Mouse (Mus musculus): ENCODE measurements at regions not wholly inside any gene's neighbourhood (a gene's known extent, or its start where the extent isn't known, plus 50 kb on each side); places are given as distances from the start of the nearest gene placed in this dataset.

DNA sequence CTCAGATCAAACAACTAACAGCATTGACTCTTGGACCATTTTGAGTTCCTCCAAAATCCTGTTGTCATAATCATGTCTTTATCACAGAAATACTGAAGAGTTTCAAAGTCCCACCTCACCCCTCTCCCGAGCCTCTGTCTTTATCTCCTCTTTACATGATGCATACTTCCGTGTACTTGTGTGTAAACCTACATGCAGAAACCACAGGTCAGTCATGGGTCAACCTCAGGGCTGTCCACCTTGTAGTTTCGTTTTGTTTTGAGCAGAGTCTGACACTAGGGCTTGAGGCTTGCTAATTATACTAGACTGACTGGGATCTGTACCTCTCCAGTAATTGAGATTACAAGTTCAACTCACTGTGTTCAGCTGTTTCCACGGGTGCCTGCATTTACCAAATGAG lies 348.4 kb upstream of the Acvr2a start:
- DNase-seq, result no peak

DNA sequence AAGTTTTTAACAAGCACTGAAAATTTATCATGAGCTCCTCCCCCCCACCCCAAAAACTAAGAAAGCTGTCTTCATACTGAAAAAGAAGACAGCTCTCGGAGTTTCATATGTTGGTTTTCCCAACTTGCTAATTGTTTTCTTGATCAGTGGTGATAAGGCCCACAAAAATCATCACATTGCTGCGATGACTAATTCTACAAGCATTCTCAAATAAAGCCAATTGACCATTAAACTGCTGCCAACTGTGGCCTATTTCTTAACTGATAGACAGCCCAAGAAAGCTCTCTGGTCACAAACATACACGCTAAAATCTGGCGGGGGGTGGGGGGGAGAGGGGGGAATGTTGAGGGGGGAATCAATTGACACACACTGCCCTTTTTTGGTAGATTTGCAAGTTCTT lies 345.0 kb upstream of the Acvr2a start:
- no peak for DNase-seq

DNA sequence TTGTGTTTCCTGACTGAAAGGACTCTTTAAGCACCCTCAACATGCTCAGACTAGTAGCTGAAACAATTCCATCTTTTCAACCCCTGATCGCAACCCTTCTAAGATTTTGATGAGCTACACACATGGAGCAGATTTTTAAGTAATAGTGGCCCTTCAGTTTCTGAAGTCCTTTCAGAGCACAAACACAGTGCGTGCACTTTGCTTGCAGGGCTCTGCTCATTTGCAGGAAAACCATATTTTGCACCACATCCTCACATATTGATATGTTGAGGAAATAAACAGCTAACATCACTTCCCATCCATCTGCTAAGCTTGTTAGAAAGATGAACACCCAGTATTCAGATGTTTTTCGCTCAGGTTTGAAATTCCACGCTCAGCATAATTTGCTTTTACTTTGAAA lies 344.6 kb upstream of the Acvr2a start:
- no peak for DNase-seq

DNA sequence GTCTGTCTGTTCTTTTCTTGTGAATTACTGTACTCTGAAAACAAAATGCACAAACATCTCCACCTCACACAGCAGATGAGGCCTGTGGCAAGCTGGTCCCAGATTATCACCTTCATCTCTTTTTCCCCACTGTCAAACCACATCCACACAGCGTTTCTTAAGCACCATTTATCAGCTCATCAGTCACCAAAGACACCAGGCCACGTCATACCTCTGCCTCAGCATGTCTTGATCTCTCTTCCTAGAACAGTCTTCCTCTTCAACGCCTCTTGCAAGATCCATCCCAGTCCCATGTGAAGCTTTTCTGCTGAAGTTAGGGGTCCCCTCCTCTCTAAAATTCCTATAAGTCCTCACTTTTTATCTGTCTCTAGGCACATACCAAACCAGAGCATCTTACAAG lies 340.8 kb upstream of the Acvr2a start:
- DNase-seq, result no peak

DNA sequence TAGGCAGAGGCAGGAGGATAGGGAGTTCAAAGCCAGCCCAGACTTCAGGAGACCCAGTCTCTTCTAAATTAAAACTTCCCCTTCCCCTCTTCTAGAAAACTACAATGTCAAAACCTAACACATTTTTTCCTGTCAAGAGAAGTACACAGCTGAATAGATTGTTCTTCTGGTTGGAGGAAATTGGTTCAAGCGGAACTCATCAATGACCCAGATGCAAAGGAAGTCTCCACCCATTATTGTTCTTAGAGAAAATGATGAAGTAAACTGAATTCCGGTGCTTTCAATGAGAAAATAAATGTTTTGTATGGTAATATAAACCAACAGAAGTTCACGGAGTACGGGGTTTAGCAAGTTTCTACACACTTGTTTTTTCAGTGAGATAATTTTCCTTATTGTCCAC lies 339.3 kb upstream of the Acvr2a start:
- DNase-seq, result no peak

DNA sequence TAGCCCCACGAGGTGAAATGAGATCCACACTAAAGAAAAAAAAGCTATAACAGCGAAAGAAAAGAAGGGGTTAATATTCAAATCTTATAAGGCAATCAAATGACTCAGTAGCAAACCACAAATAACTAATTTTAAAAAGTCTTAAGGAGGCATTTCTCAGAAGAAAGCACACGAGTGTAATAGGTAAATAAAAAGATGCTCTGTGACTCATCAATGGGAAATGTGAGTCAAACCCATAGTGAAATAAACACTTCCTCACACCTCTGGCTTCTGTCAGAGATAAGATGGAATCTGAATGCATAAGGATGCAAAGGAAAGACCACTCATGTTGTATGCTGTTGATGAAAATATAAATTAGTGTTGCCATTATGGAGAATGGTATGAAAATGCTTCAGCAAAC lies 337.1 kb upstream of the Acvr2a start:
- DNase-seq, result no peak

DNA sequence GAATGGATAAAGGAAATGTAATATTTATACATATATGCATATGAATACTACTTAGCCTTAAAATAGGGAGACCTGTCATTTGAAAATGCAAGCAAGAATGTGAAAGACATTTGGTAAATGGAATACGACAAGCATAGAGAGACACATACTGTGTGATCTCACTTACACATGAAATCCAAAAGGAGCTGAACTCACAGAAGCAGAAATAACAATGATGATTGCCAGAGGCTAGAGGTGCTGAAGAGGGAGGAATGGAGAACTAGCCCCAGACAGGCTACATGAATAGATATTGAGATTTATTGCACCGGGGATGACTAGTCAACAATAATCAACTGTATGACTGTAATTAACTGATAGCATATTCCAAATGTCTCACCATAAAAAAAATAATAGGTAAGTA lies 336.6 kb upstream of the Acvr2a start:
- no peak for DNase-seq

DNA sequence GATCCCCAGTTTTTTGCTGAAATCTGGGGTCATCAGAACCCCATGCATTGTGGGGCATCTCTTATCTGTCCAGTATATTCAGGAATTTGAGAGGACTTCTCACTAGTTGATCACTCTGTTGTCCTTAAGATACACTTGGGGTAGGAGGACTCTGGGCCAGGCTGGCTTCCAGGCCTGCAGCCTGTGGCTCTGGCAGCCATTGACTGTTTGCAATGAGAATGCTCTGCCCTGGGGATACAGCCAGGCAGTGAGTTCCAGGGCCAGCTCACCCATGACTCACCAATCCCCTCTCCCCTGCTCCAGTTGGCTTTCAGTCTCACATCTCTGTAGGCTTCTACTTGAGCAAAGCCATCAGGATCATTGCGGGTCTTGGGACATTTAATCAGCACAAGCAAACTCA lies 334.3 kb upstream of the Acvr2a start:
- DNase-seq, result peak; percentile 71

DNA sequence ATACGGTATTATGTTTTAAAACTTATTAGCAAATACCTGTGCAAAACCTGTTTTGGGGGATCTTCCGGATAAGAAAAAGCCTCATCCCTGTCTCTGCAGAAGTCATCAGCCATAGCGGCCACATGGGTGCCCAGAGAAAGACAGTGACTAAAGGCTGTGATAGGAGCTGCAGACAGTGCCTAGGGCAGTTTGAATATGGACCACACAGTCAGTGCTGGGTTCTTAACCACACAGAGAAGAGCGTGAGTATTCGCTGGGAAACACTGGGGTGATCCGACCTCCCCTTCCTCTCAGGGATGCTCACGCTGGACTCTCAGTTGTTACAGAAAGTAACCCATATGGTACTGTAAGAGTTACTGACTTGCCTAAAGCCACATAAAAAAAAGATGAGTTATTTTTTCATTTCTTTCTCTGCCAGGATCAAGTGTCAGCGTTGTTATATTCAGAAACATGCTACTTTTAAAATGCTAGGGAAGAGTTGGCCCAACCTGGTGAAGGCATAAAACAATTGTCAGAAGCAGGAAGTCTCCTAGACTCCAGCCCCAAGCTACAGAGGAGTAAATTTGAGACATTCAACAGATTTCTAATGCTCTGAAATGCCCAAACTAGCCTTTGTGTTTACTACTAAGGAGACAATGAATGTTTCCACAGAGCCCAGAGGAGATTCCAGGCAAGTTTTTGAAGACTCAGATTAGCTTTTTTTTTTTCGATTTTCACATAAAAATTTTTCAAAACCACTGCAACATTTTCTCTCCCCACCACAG lies 333.3 kb upstream of the Acvr2a start:
- no peak for DNase-seq

DNA sequence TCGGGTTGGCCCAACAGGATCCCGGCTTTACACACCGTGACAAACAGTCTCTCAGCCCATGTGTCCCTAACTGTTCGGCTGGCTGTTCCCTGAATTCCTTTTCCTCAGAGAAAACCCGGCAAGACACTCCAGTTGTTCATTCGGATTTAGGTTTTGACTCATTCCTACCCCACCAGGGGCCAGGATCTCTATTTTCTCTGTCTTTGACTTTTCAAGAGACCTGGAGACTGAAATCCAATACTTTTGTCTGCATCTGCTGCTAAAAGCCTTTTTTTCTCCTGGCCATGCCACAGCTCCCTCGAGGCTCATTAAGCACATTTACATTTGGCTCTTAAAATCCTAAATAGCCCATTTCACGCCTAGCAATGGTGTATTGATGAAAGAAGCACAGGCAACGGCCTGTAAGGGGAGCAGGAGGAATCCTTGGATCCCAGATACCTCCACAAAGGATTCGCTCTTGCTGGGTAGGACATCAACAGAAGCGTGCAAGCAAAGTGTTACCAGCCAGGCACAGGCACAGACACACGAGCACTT lies 332.6 kb upstream of the Acvr2a start:
- DNase-seq, result no peak

DNA sequence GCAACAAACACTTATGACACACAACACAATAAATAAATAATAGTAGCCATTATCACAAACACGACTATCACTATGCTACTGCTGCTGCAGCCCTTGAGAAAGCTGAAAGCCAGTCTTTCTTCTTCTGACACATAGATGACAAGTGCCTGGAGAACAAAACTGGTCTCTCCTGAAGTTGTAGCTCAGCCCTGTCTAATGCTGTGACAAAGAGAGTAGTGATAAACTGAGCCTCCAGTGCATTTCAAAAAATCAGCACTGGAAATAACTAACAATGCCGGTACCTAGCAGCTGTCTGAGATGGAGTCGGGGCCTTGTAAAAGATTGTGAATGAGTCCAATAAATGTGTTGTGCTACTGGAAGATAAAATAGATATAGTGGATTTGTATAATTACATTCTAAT lies 320.3 kb upstream of the Acvr2a start:
- no peak for DNase-seq

DNA sequence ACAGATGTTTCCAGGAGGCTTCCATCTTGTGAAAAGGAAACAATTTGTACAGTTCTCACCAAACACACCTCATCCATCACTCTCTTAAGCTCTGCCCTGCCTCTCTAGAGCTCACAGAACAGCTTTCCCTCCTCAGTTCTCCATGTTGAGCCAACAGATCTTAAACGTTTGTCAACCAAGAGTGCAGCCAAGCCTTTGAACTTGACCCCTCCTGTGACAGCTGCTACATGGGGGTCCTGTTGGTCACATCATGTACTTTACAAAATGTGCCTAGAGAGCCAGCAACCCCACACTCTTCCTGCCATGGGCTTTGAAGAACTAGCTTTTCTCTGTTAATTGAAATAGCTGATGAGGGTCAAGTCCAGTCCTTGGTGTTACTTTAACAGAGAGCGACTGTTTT lies 319.8 kb upstream of the Acvr2a start:
- no peak for DNase-seq

DNA sequence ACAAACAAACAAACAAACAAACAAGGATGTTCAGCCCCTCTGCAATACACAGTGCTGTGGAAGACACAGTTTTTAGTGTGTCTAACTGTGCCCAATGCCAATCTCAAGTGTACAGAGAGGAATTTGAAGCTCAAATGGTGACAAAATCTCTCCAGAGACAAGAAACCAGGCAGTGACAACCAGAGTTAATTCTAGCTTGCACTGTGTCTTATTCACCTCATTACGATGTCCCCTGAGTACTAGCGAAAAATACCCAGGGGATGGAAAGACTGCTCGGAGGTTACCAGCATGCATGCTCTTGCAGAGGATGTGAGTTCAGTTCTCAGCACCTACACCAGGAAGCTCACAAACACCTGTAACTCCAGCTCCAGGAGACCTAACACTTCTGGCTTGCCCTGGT lies 319.3 kb upstream of the Acvr2a start:
- no peak for DNase-seq

DNA sequence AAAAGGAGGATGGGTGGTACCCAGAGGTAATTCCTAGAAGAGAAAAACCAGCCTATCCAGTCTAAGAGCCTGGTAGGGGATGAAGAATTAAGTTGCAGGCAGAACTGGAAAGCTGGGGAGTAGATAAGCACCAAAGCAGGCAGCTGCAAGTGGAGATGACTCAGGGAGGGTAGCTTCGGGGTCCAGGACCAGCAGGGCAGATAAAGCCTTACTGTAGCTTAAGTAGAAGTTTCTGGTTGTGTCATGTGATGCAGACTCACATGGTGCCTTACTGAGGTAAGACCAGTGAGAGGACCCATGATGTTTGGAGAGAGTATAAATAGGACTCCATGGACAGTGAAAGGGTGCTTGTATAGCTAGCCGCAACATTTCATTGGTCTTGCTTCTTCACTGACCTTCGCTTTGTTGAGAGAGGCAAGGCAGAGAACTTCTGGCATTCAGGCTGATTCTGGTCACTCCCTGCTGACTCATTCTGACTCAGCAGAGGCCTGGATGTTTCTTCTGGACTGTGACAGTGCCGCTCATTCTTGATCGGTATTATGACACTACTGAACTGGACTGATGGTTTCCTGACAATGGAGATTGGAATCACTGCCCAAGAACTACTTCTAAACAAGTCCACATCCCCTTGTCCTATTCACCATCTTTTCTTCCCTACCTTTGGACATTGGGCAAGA lies 315.7 kb upstream of the Acvr2a start:
- no peak for DNase-seq

DNA sequence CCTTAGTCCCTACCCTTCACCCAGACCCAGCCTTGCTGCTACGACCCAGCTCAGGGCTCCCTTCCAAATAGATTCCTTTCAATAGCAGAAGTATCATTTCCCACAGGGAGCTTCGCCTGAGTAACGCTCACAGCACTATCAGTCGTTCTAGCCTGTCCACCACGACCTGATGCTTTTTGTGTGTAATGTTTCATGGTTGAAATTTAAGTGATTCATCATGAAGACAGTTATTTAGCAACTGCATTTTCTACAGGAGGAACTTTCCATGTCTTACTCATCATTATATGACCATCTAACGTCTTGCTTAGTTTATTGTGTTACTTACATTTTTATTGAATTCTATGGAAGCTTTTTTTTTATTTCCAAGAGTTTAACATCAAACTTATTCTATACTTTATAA lies 314.5 kb upstream of the Acvr2a start:
- DNase-seq, result no peak

DNA sequence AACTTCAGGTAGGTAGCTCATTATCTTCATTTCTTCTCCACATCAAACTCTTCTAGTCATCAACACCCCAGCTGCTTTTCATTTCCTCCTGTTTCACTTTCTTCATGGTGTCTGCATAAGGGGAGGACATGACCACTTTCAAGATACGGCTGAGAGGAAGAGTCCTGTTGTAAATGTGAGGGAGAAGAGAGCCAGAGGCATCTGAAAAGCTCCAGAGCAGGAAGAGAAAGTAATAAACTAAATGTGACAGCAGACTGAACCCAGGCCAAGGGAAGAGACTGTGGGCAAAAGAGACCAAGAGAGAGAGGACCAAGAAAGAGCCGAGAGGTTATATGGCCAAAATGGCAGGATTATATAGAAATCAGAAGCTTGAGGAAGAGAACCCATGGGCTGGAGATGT lies 312.5 kb upstream of the Acvr2a start:
- no peak for DNase-seq

DNA sequence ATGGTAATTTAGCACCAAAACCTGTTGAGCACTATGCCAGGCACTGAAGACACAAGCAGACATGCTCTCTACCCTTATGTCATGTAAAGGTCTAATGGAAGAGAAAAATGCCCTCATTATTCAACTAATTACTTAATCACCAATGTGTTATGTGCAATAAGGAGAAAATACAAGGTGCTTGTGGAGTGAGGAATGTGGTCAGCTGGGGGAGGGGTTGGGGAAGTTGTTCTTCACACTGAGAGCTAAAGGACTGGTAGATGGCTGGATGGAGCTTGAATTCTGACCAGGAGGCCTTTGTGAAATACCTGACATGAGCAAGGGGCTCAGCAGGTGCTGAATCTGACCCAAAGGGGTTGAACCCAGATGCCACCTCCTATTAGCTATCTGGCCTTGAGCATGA lies 300.1 kb upstream of the Acvr2a start:
- no peak for DNase-seq

DNA sequence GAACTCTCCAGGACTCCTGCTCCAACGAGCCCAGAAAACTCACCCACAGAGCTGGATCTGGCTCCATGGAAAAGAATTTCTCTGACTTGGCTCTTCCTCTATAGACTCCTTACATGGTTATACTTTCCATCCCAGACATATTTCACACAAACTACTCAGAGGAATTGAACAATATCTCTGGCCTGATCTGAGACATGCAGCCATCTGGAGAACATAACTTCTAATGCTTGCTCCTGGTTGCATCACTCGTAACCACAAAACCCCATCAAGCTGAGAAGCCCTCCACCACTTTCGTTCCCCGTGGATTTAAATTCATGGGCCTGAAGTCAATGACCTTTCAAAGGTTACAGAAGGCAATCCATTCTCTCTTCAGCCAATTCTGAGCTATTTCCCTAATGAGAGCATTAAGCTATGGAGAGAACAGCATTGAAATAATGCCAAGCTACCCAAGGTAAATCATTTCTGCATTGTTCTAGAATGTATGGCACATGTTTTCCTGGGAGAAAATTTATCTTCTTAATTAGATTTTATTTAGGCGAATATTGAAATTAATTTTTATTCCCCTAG lies 294.0 kb upstream of the Acvr2a start:
- no peak for DNase-seq

DNA sequence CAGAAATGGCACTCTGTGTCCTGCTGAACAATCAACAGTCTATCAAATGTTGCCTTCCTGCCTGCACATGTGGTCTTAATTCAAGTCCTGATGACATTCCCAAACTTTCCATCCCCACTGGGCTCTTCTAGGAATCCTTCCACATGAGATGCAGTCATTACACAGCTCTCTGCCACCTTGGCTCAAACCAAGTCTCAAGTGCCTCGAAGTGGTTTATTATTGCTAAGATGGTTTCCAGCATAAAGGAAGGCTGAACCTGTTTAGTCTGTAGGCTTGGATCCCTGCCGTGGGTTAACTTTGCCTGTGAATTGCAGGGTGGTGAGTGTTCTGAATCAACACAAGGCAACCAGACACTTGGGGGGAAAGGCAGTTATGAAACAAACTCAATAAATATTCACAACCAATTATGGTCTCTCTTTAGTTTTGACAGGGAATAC lies 293.4 kb upstream of the Acvr2a start:
- DNase-seq, result peak; percentile 69

DNA sequence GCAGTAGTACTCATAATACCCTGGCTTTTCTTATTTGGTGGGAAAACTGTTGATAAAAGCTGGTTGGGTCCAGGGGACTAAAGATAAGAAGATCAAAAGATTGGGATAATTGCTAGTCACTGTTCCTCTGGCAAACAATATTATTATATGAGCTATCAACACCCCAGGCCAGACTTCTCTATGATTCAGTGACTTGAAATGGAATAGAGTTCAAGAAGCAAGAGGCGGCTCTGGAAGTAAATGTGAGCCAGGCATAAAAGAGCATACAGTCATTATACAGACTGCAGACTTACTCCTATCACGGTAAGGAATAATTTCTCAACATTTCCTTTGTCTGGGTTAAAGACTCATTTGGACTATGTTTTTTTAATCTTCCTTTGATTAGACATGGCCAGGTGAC lies 278.5 kb upstream of the Acvr2a start:
- DNase-seq, result no peak

DNA sequence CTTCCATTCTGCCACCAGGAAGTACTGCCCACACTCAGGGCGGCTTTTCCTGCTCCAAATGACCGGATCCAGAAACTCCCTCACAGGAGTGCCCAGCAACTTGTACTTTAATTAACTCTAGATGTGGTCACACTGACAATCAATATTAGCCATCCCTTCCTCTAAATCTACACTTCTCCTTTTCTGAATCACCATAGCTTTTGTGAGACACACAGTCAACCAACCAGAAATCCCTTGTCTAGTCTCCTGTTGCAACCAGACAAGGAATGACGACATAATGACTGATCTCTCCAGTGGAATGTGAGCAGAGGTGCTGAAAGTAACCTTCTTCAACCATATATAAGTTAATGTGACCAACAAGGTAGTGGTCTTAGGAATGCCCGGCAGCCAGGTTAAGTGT lies 277.0 kb upstream of the Acvr2a start:
- DNase-seq, result no peak

DNA sequence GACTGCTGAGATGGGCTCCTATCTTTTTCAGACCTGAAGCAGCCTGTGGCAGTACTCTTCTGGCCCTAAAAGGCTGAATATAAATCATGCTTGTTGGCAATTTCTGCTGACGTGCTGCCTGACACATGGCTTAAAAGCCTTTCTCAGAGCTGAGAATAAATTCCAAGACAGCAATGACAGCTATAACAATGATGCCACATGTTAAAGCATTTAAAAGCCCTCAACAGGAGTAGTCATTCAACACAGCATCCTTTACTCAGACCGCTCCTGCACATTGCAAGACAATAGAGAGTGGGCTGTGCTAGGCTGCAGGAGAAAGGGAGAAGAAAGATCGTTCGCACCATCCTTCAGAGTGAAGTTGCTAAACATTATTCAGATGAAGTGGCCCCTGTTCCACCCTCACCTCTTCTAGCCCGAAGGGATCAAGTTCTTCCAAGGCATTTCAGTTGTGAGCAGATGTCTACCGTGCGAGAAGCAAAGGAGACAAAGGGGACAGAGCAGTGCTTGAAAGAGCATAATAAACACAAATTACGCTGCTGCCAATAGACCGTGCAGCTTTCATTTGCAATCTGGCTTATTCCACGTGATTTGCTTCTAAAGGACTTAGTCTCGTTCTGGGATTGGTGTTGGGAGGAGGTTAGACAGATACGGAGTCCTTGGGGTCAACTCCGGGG lies 275.1 kb upstream of the Acvr2a start:
- no peak for DNase-seq

DNA sequence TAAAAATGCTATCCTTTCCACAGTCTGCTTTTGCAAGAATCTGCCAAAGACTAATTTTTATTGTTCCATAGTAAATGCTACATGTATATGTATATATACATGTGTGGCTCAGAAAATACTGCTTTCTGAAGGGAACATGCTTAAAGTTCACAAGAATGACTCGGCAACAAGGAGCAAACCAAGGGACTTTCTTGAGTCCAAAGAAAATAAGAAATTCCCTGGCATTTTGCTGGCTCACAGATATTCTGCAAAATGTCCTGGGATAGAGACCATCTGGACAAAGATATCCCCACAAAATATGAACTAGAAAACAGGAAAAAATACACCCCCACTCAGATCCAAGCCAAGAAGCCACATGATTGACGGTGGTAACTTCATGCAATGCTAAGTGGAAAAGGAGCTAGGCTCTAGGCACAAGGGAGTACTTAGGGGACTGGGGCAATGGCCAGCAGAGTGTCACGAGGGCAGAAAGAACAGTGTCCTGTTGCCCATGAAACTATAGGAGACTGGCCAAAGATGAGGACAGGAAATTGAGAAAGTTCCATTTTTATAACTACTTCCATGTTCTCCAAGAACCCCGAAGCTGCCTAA lies 274.3 kb upstream of the Acvr2a start:
- peak; percentile 73 for DNase-seq

Measured in gastrocnemius, postnatal 25 days (tissue).